Mouse (Mus musculus): ENCODE measurements around the gene Cbx5. TPM values are rescaled to one million over a fixed set of nuclear protein-coding genes. Genes with fewer than 3 reads are reported as not detected.
A peak's percentile ranks its signal among the peaks of the same experiment; 100 is the strongest.
"Not testable (repeated sequence)": the region's sequence is repeated elsewhere in the genome, so short reads cannot be mapped to it uniquely, and the experiment has no call there.

The Cbx5 gene
- polyA plus RNA-seq (2015; fragmentation: Nextera tagmentation; extraction: Ambion mirVana), result 86.7 and 98.0 TPM in 2 replicates

DNA sequence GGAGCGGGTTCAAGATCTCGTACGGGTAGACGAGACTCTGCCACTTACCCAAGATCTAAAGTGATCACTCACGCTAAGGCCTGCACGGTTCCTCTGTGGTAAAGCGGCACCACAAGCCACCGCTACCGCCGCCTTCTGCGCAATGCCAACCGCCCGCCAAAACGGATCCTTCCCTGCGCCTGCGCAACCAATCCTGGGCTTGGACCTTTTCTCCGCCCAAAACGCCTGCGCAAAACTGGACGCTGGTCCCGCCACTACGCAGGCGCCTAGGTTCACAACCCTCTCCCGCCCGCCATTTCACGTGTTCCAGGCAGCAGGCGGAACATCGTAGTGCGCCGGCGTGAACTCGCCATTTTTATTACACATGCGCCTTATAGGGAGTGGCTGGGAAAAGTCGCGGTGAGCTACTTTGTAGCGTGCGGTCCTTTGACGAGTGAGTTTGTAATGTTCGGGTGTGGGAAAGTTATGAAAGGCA is at the start of gene Cbx5:
Gene Cbx5 (minus strand): TSS at position 132 of the 475 bp plus-strand sequence.
- Histone ChIP-seq H3K27ac (peak within 1 kb of the TSS; percentile 94), H3K27me3 (replicated peaks) (no peaks in the 10 kb centered on the region), H3K4me2 (replicated peaks) (peak within 1 kb of the TSS; percentile 79), H3K36me3 (peaks cover 15% of the 10 kb centered on the region; the same call in 1 of the 2 replicates), H3K9me3 (no peaks in the 10 kb centered on the region), H3K4me3 (replicated peaks) (peak within 1 kb of the TSS; percentile 54), H3K4me1 (replicated peaks) (peaks cover 12% of the 10 kb centered on the region; the same call in 1 of the 2 replicates), H3K9ac (peak within 1 kb of the TSS; percentile 66)
- under 1% methylated on average over 39 of the region's 39 CpGs for WGBS
- ATAC-seq, result peak; percentile 95

DNA sequence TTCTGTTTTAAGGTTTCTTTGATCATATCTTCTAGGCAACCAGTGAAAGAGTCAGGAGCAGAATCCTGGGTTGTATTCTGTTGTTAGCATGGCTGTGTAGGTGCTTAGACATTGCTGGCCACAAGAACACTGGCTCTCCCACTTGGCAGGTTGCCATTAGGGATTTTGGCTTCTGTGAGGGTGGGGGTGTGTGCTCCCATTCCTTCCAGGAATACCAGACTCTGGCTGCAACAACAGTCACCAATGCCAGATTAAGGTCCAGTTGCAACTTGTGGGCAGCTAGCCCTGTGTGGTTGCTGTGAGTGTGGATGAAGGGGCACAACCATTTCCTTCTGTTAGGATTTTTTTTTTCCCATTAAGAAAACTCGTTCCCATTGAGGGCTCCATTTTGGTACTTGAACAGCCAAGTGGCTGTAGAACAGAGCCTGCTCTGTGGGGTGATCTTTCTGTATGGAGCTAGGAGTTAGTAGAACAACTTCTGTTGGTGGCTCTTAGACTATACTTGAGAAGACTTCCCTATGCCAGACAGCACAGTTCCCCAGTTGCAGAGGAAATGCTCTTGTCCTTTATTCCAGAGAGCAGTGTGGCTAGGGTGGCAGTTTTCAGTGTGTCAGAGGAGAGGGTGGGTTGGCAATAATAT is 46.3 kb upstream of the Cbx5 start:
- 68% methylated on average over 1 of the region's 1 CpGs for WGBS
- H3K9me3 ChIP-seq, result no peaks in the 10 kb centered on the region
- H3K4me3 ChIP-seq (replicated peaks), result no peak overlapping the region
- peaks cover 12% of the 10 kb centered on the region for H3K4me1 ChIP-seq (replicated peaks)
- no peak overlapping the region for H3K9ac ChIP-seq
- no peak overlapping the region for H3K4me2 ChIP-seq (replicated peaks)
- no peak for ATAC-seq
- no peaks in the 10 kb centered on the region; the same call in 1 of the 2 replicates for H3K36me3 ChIP-seq
- no peak overlapping the region for H3K27ac ChIP-seq
- no peaks in the 10 kb centered on the region for H3K27me3 ChIP-seq (replicated peaks)

DNA sequence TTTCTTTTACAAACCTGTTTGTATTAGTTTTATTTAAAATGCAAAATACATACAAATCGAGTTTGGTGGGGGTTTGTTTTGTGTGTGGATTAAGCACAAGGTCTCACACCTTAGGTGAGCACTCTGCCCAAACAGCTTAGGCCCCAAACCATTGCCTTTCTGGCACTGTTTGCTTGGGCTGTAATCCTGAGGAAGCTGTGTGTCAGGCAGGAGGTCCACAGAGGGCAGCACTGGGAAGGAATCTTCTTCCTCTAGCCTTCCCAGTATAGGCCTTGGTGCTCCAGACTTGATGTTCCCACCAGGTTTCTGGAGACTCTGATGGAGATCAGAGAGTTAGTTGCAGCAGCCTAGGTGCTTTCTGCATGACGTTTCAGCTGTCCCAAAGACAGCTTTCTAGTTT is 45.0 kb upstream of the Cbx5 start:
- H3K4me3 ChIP-seq (replicated peaks), result no peak overlapping the region
- H3K4me1 ChIP-seq (replicated peaks), result peaks cover 14% of the 10 kb centered on the region
- H3K9me3 ChIP-seq, result no peaks in the 10 kb centered on the region
- H3K4me2 ChIP-seq (replicated peaks), result no peak overlapping the region
- no peak overlapping the region for H3K27ac ChIP-seq
- 43% methylated on average over 2 of the region's 2 CpGs for WGBS
- no peak overlapping the region for H3K9ac ChIP-seq
- no peaks in the 10 kb centered on the region for H3K27me3 ChIP-seq (replicated peaks)
- ATAC-seq, result no peak
- H3K36me3 ChIP-seq, result no peaks in the 10 kb centered on the region

- Histone ChIP-seq H3K9ac (no peak overlapping the region), H3K9me3 (no peaks in the 10 kb centered on the region), H3K27me3 (replicated peaks) (no peaks in the 10 kb centered on the region), H3K4me2 (replicated peaks) (no peak overlapping the region), H3K27ac (no peak overlapping the region), H3K36me3 (no peaks in the 10 kb centered on the region), H3K4me3 (replicated peaks) (no peak overlapping the region), H3K4me1 (replicated peaks) (peaks cover 13% of the 10 kb centered on the region)
- ATAC-seq, result no peak
- WGBS, result 65% methylated on average over 3 of the region's 3 CpGs
Measured at GRCm38 (mm10) chr15:103284066-103284465, 44.5 kb upstream of the Cbx5 start.

- no peak; the same call in 1 of the 2 replicates for ATAC-seq
- H3K4me1 ChIP-seq (replicated peaks), result peaks cover 24% of the 10 kb centered on the region
Measured at GRCm38 (mm10) chr15:103281465-103282205, 42.0 kb upstream of the Cbx5 start.

DNA sequence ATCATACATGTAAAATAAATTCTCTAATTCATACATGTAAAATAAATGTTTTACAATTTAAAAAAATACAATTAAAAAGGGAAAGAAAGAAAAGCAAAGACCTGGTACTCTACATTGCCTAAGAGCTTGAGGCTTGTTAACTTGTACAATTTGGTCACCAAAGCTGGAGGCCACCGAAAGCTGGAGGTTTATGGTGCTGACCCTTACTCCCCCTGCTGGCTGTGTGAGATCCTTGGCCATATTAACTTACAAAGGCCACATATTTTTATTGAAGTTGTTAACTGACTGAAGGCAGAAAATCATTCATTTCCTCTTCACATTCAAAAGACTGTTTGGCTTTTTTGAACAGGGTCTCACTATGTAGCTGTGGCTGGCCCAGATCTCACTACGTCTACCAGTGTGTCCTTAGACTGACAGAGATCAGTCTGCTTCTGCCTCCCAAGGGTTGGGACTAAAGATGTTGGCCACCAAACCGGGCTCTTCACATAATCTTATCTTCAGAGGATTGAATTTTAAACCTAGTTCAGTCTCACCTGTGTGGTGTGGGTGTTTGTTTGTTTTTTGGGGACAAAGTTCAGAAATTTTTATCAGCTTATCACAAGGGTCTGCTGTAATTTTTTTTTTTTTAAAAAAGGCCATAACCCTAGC is 41.3 kb upstream of the Cbx5 start:
- H3K9ac ChIP-seq, result no peak overlapping the region
- 0 out of 2 replicates have a peak overlapping the region, but pooled peaks have one; percentile 37 for H3K27ac ChIP-seq
- peak; percentile 82 for ATAC-seq

More at GRCm38 (mm10) chr15:103281465-103282205, 42.0 kb upstream of the Cbx5 start:
- Histone ChIP-seq H3K27ac (peak overlapping the region; percentile 37; the same call in 1 of the 2 replicates), H3K4me2 (replicated peaks) (no peak overlapping the region; the same call in 1 of the 2 replicates), H3K36me3 (no peaks in the 10 kb centered on the region), H3K4me3 (replicated peaks) (no peak overlapping the region), H3K9me3 (no peaks in the 10 kb centered on the region), H3K27me3 (replicated peaks) (no peaks in the 10 kb centered on the region), H3K9ac (no peak overlapping the region)
- 68% methylated on average over 3 of the region's 3 CpGs for WGBS

DNA sequence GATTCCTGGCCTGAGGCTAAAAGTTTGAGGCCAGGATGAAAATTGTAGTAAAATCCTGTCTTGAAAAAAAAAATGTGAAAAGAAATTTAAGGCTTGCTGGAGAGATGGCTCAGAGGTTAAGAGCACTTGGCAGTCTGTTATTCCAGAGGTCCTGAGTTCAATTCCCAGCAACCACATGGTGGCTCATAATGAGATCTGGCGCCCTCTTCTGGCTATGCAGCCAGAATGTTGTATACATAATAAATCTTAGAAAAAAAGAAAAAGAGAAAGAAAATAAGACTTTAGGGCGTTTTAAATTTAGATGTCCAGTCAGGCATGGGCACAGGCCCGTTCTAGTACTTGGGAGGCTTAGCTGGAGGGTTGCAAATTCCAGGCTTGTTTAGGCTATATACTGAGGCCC is 40.1 kb upstream of the Cbx5 start:
- no peak overlapping the region for H3K27ac ChIP-seq
- no peaks in the 10 kb centered on the region for H3K36me3 ChIP-seq
- no peak for ATAC-seq
- no peaks in the 10 kb centered on the region for H3K27me3 ChIP-seq (replicated peaks)
- H3K9ac ChIP-seq, result no peak overlapping the region
- H3K4me2 ChIP-seq (replicated peaks), result no peak overlapping the region
- no peak overlapping the region for H3K4me3 ChIP-seq (replicated peaks)
- no peaks in the 10 kb centered on the region for H3K9me3 ChIP-seq
- WGBS, result 59% methylated on average over 3 of the region's 3 CpGs
- peaks cover 19% of the 10 kb centered on the region for H3K4me1 ChIP-seq (replicated peaks)

More for the DNA sequence above, 41.3 kb upstream of the Cbx5 start:
- Histone ChIP-seq H3K27me3 (replicated peaks) (no peaks in the 10 kb centered on the region), H3K4me1 (replicated peaks) (peaks cover 25% of the 10 kb centered on the region), H3K36me3 (no peaks in the 10 kb centered on the region), H3K4me2 (replicated peaks) (no peak overlapping the region), H3K9me3 (no peaks in the 10 kb centered on the region), H3K4me3 (replicated peaks) (no peak overlapping the region)
- WGBS, result 46% methylated on average over 3 of the region's 3 CpGs

DNA sequence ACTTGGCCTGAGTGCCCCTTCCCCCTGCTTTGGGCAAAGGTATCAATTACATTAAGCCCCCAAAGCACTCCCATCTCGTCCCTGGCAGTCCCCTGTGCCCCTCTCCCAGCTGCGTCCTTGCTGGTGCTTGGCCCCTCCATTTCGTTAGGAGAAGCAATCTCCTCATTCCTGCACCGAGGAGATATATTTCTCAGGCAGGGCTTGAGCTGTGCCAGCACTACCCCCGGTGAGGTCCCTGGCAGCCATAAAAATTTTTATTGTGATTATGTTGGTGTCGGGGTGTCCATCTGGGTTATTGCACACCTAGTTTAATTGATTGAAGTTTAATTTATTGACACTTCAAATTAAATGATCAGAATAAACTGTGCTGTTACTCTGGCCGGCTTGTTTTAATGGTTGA is 38.3 kb upstream of the Cbx5 start:
- H3K9ac ChIP-seq, result no peak overlapping the region

GRCm38 (mm10) chr15:103275943-103276342 is 36.3 kb upstream of the Cbx5 start:
- not testable (repeated sequence) for H3K9me3 ChIP-seq; ATAC-seq; H3K27ac ChIP-seq; H3K36me3 ChIP-seq; H3K4me3 ChIP-seq (replicated peaks); H3K4me2 ChIP-seq (replicated peaks); H3K9ac ChIP-seq; H3K27me3 ChIP-seq (replicated peaks)
- WGBS, result 81% methylated on average over 3 of the region's 3 CpGs
- peaks cover 25% of the 10 kb centered on the region for H3K4me1 ChIP-seq (replicated peaks)

More for the DNA sequence above, 38.3 kb upstream of the Cbx5 start:
- H3K9me3 ChIP-seq, result no peaks in the 10 kb centered on the region
- H3K4me2 ChIP-seq (replicated peaks), result no peak overlapping the region; the same call in 1 of the 2 replicates
- H3K27ac ChIP-seq, result peak overlapping the region; percentile 44; the same call in 1 of the 2 replicates
- ATAC-seq, result no peak
- WGBS, result 48% methylated on average over 7 of the region's 7 CpGs
- H3K36me3 ChIP-seq, result no peaks in the 10 kb centered on the region
- H3K27me3 ChIP-seq (replicated peaks), result no peaks in the 10 kb centered on the region
- no peak overlapping the region for H3K4me3 ChIP-seq (replicated peaks)
- peaks cover 25% of the 10 kb centered on the region for H3K4me1 ChIP-seq (replicated peaks)

DNA sequence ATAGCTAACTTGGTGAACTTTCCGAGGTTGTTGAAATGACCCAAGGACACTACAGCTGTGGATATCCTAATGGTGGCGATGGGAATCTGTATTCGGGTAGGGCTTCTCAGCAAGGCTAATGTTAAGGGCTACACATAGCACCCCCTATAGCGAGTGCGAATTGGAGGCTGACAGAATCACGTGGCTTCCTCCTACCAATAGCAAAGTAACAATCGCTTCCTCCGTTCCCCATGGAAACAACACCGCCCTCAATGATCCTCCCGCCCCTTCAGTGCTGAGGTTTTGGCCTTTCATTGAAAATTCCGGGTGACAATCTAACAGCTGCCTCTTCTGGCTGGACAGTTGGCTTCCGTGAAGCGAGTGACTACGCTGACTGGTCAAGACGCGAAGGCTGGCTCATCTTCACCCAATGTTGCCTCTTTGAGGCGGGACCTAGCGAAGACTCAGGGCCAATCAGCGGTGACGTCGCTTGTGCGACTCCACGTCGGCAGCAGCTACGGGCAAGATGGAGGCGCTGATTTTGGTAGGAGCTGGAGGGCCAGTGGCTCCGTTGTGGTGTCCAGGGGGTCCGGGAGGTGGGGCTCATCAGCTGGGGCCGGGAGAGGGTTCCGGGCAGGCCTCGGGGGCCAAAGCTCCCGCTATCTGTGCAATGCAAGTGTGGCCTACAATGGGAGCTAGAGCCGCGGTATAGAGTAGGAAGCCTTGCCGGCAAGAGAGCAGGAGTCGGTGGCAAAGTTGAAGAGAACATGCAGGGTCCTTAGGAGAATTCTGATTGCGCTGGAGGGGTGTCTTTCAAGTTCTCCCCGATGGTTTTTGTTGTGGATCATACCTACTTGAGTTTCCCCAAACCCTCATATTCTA is 33.0 kb upstream of the Cbx5 start, which contains the start of gene Copz1:
Gene Copz1 (plus strand): TSS at position 296 of the 861 bp plus-strand sequence.
- under 1% methylated on average over 38 of the region's 38 CpGs for WGBS
- Histone ChIP-seq H3K27ac (peak within 1 kb of the TSS; percentile 44; the same call in 1 of the 2 replicates), H3K4me2 (replicated peaks) (peak within 1 kb of the TSS; percentile 66), H3K4me3 (replicated peaks) (peak within 1 kb of the TSS; percentile 84), H3K9ac (peak within 1 kb of the TSS; percentile 91), H3K36me3 (no peaks in the 10 kb centered on the region), H3K9me3 (no peaks in the 10 kb centered on the region), H3K27me3 (replicated peaks) (no peaks in the 10 kb centered on the region), H3K4me1 (replicated peaks) (peaks cover 14% of the 10 kb centered on the region)
- peak; percentile 100 for ATAC-seq

DNA sequence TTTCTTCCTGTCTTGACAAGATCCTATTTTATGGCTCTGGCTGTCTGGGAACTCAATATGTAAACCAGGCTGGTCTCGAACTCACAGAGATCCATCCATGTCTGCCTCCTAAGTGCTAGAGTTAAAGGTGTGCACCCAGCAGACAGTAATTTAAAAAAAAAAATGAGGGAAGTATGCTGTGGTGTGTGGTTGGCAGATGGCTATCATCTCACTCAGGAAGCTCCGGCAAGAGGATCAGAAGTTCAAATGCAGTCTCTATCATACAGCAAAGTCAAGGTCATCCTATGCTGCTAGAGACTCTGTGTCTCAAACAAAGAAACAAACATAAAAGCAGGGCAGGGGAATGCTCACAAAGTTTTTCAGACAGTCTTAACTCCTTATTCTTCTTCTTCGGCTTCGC is 29.3 kb upstream of the Cbx5 start:
- Histone ChIP-seq H3K27me3 (replicated peaks) (no peaks in the 10 kb centered on the region), H3K36me3 (no peaks in the 10 kb centered on the region), H3K9ac (no peak overlapping the region), H3K4me1 (replicated peaks) (peaks cover 2% of the 10 kb centered on the region; the same call in 1 of the 2 replicates), H3K27ac (no peak overlapping the region), H3K4me3 (replicated peaks) (no peak overlapping the region), H3K4me2 (replicated peaks) (no peak overlapping the region), H3K9me3 (no peaks in the 10 kb centered on the region)
- ATAC-seq, result no peak
- WGBS, result 74% methylated on average over 4 of the region's 4 CpGs
